Mouse (Mus musculus): ENCODE results near the gene Cpsf7. TPM values are rescaled to one million over a fixed set of nuclear protein-coding genes. Genes with fewer than 3 reads are reported as not detected.
"Not testable (repeated sequence)": the region's sequence is repeated elsewhere in the genome, so short reads cannot be mapped to it uniquely, and the experiment has no call there.

Cpsf7 gene
- polyA plus RNA-seq, 1 experiment from 2014 or later: 34.9 TPM

- H3K9ac ChIP-seq (ENCODE audit: low read length): no peak overlapping the region
- no peaks in the 10 kb centered on the region for H3K27me3 ChIP-seq (ENCODE audit: control insufficient read depth, insufficient read depth, low read length)
- H3K9me3 ChIP-seq (ENCODE audit: control insufficient read depth, low read length): no peaks in the 10 kb centered on the region
- no peak overlapping the region for H3K4me3 ChIP-seq (ENCODE audit: control insufficient read depth in 1 of 2, insufficient read depth in 1 of 2, low read depth in 1 of 2, low read length in 2 of 2)
- H3K27ac ChIP-seq (replicated peaks in 1 of 2; ENCODE audit: control insufficient read depth in 1 of 2, insufficient read depth in 1 of 2, low read depth in 2 of 2, low read length in 2 of 2): no peak overlapping the region
- no peak for ATAC-seq (ENCODE audit: insufficient number of reproducible peaks, insufficient read depth, low FRiP score, low read depth)
- H3K36me3 ChIP-seq (ENCODE audit: control insufficient read depth, insufficient read depth, low read length): peaks cover 77% of the 10 kb centered on the region
- no peak overlapping the region for H3K4me2 ChIP-seq (ENCODE audit: low read length)
- H3K4me1 ChIP-seq (ENCODE audit: control insufficient read depth in 2 of 2, insufficient read depth in 2 of 2, low read length in 2 of 2): peaks cover 0 to 16% of the 10 kb centered on the region in 2 experiments; a peak in 2 of 4 replicates
- 98% methylated on average over 1 of the region's 1 CpGs for WGBS
Observed at GRCm38 (mm10) chr19:10530082-10530481, 5.0 kb downstream of the Cpsf7 start.

DNA sequence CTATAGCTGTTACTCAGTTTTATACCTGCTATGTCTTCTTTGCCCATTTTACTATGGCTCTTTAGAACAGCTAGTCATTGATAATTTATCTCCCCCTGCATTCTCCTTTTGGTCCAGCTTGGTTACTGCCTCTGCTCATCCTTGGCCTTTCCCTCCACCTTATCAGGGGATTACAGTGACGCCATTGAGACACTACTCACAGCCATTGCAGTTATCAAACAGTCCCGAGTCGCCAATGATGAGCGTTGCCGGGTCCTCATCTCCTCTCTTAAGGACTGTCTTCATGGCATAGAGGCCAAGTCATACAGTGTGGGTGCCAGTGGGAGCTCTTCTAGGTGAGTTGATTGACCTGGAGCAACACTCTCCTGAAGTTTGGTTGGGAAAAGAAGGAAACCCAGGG is 14.4 kb downstream of the Cpsf7 start:
- Histone ChIP-seq H3K9ac (ENCODE audit: low read length) (no peak overlapping the region), H3K4me2 (ENCODE audit: low read length) (no peak overlapping the region), H3K27me3 (ENCODE audit: control insufficient read depth, insufficient read depth, low read length) (no peaks in the 10 kb centered on the region), H3K9me3 (ENCODE audit: control insufficient read depth, low read length) (no peaks in the 10 kb centered on the region), H3K36me3 (ENCODE audit: control insufficient read depth, insufficient read depth, low read length) (peaks cover 97% of the 10 kb centered on the region), H3K4me3 (ENCODE audit: control insufficient read depth in 1 of 2, insufficient read depth in 1 of 2, low read depth in 1 of 2, low read length in 2 of 2) (no peak overlapping the region), H3K4me1 (ENCODE audit: control insufficient read depth in 2 of 2, insufficient read depth in 2 of 2, low read length in 2 of 2) (no peaks in the 10 kb centered on the region), H3K27ac (replicated peaks in 1 of 2; ENCODE audit: control insufficient read depth in 1 of 2, insufficient read depth in 1 of 2, low read depth in 2 of 2, low read length in 2 of 2) (no peak overlapping the region)
- 84% methylated on average over 5 of the region's 5 CpGs for WGBS
- ATAC-seq (ENCODE audit: insufficient number of reproducible peaks, insufficient read depth, low FRiP score, low read depth): no peak

DNA sequence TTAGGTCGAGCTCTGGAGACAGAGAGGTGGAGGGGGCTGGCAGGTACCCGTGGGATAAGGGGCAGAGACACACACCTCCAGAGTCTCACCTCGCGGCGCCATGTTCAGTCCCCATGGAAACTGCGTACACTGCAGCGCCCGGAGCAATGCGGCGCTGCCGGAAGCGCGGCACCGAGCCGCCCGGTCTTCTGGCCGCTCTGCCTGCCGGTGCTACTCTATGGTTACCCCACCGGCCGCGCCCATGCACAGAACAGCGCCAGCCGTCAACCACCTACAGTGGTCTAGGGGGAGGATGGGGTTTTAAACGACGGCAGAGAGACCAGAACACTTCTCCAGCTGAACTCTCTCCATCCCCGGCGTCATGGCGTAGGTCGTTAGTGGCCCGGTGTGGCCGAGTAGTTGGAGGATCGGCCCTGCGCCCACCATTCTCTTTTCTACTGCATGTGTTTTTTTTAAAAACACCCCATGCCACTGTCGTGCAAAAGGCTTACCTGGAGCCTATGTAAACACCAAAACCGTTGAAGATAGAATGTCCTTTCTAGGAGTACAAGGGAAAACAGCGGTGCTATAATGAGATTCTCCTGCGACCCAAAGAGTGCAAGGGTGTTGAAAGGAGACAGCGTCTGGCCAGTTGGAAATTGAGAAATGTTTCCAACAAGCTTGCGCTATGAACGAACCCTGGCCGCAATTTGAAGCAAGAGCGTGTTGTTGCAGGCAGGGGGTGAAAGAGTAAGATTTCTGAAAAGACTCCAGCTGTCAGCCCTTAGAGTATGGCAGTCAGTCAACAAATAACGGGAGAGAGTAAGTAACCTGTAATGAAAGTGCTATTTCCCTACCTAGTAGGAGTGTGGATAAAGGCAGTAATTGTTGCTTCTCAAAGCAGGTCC is 30.8 kb downstream of the Cpsf7 start, which contains the start of gene Tmem216:
Tmem216 (minus strand) TSS at position 615 of the 887 bp plus-strand sequence.
- 1% methylated on average over 43 of the region's 43 CpGs for WGBS
- peaks cover 3 to 13% of the 10 kb centered on the region in 2 experiments for H3K4me1 ChIP-seq (ENCODE audit: control insufficient read depth in 2 of 2, insufficient read depth in 2 of 2, low read length in 2 of 2)
- H3K9me3 ChIP-seq (ENCODE audit: control insufficient read depth, low read length): no peaks in the 10 kb centered on the region
- H3K36me3 ChIP-seq (ENCODE audit: control insufficient read depth, insufficient read depth, low read length): peaks cover 32% of the 10 kb centered on the region
- peak; percentile 95 for ATAC-seq (ENCODE audit: insufficient number of reproducible peaks, insufficient read depth, low FRiP score, low read depth)
- peak within 1 kb of the TSS; percentile 69 to 76 for H3K4me3 ChIP-seq (ENCODE audit: control insufficient read depth in 1 of 2, insufficient read depth in 1 of 2, low read depth in 1 of 2, low read length in 2 of 2)
- peak within 1 kb of the TSS; percentile 76 for H3K9ac ChIP-seq (ENCODE audit: low read length)
- H3K4me2 ChIP-seq (ENCODE audit: low read length): peak within 1 kb of the TSS; percentile 82
- no peaks in the 10 kb centered on the region for H3K27me3 ChIP-seq (ENCODE audit: control insufficient read depth, insufficient read depth, low read length)
- H3K27ac ChIP-seq (replicated peaks in 1 of 2; ENCODE audit: control insufficient read depth in 1 of 2, insufficient read depth in 1 of 2, low read depth in 2 of 2, low read length in 2 of 2): peak within 1 kb of the TSS; percentile 51 to 83

GRCm38 (mm10) chr19:10557001-10557400 is 31.9 kb downstream of the Cpsf7 start:
- no peak for ATAC-seq (ENCODE audit: insufficient number of reproducible peaks, insufficient read depth, low FRiP score, low read depth)
- no peak overlapping the region for H3K4me2 ChIP-seq (ENCODE audit: low read length)
- 69% methylated on average over 2 of the region's 2 CpGs for WGBS

GRCm38 (mm10) chr19:10557430-10557829 is 32.4 kb downstream of the Cpsf7 start:
- H3K4me3 ChIP-seq (ENCODE audit: control insufficient read depth in 1 of 2, insufficient read depth in 1 of 2, low read depth in 1 of 2, low read length in 2 of 2): no peak overlapping the region
- no peaks in the 10 kb centered on the region for H3K27me3 ChIP-seq (ENCODE audit: control insufficient read depth, insufficient read depth, low read length)
- H3K4me1 ChIP-seq (ENCODE audit: control insufficient read depth in 2 of 2, insufficient read depth in 2 of 2, low read length in 2 of 2): peaks cover 16 to 26% of the 10 kb centered on the region in 2 experiments
- H3K36me3 ChIP-seq (ENCODE audit: control insufficient read depth, insufficient read depth, low read length): peaks cover 17% of the 10 kb centered on the region
- no peak overlapping the region for H3K4me2 ChIP-seq (ENCODE audit: low read length)
- H3K9ac ChIP-seq (ENCODE audit: low read length): no peak overlapping the region
- H3K27ac ChIP-seq (replicated peaks in 1 of 2; ENCODE audit: control insufficient read depth in 1 of 2, insufficient read depth in 1 of 2, low read depth in 2 of 2, low read length in 2 of 2): no peak overlapping the region
- H3K9me3 ChIP-seq (ENCODE audit: control insufficient read depth, low read length): no peaks in the 10 kb centered on the region
- no peak for ATAC-seq (ENCODE audit: insufficient number of reproducible peaks, insufficient read depth, low FRiP score, low read depth)
- 84% methylated on average over 2 of the region's 2 CpGs for WGBS

More at GRCm38 (mm10) chr19:10557001-10557400, 31.9 kb downstream of the Cpsf7 start:
- H3K27me3 ChIP-seq (ENCODE audit: control insufficient read depth, insufficient read depth, low read length): no peaks in the 10 kb centered on the region
- H3K9ac ChIP-seq (ENCODE audit: low read length): no peak overlapping the region
- no peaks in the 10 kb centered on the region for H3K9me3 ChIP-seq (ENCODE audit: control insufficient read depth, low read length)
- H3K27ac ChIP-seq (replicated peaks in 1 of 2; ENCODE audit: control insufficient read depth in 1 of 2, insufficient read depth in 1 of 2, low read depth in 2 of 2, low read length in 2 of 2): no peak overlapping the region
- H3K36me3 ChIP-seq (ENCODE audit: control insufficient read depth, insufficient read depth, low read length): peaks cover 21% of the 10 kb centered on the region
- H3K4me3 ChIP-seq (ENCODE audit: control insufficient read depth in 1 of 2, insufficient read depth in 1 of 2, low read depth in 1 of 2, low read length in 2 of 2): no peak overlapping the region
- peaks cover 12 to 21% of the 10 kb centered on the region in 2 experiments for H3K4me1 ChIP-seq (ENCODE audit: control insufficient read depth in 2 of 2, insufficient read depth in 2 of 2, low read length in 2 of 2)

- H3K4me2 ChIP-seq (ENCODE audit: low read length); H3K27me3 ChIP-seq (ENCODE audit: control insufficient read depth, insufficient read depth, low read length); ATAC-seq (ENCODE audit: insufficient number of reproducible peaks, insufficient read depth, low FRiP score, low read depth); H3K27ac ChIP-seq (replicated peaks in 1 of 2; ENCODE audit: control insufficient read depth in 1 of 2, insufficient read depth in 1 of 2, low read depth in 2 of 2, low read length in 2 of 2); H3K9me3 ChIP-seq (ENCODE audit: control insufficient read depth, low read length); H3K9ac ChIP-seq (ENCODE audit: low read length); H3K4me3 ChIP-seq (ENCODE audit: control insufficient read depth in 1 of 2, insufficient read depth in 1 of 2, low read depth in 1 of 2, low read length in 2 of 2): not testable (repeated sequence)
- Histone ChIP-seq H3K36me3 (ENCODE audit: control insufficient read depth, insufficient read depth, low read length) (peaks cover 12% of the 10 kb centered on the region; the same call in 1 of the 2 replicates), H3K4me1 (ENCODE audit: control insufficient read depth in 2 of 2, insufficient read depth in 2 of 2, low read length in 2 of 2) (peaks cover 17 to 27% of the 10 kb centered on the region in 2 experiments)
- 71% methylated on average over 4 of the region's 4 CpGs for WGBS
Observed at GRCm38 (mm10) chr19:10557837-10558375, 32.8 kb downstream of the Cpsf7 start.

GRCm38 (mm10) chr19:10560108-10560507 is 35.0 kb downstream of the Cpsf7 start:
- Histone ChIP-seq H3K4me2 (ENCODE audit: low read length) (no peak overlapping the region), H3K36me3 (ENCODE audit: control insufficient read depth, insufficient read depth, low read length) (no peaks in the 10 kb centered on the region), H3K9ac (ENCODE audit: low read length) (no peak overlapping the region), H3K4me1 (ENCODE audit: control insufficient read depth in 2 of 2, insufficient read depth in 2 of 2, low read length in 2 of 2) (peaks cover 17 to 23% of the 10 kb centered on the region in 2 experiments), H3K4me3 (ENCODE audit: control insufficient read depth in 1 of 2, insufficient read depth in 1 of 2, low read depth in 1 of 2, low read length in 2 of 2) (no peak overlapping the region), H3K27ac (replicated peaks in 1 of 2; ENCODE audit: control insufficient read depth in 1 of 2, insufficient read depth in 1 of 2, low read depth in 2 of 2, low read length in 2 of 2) (no peak overlapping the region), H3K27me3 (ENCODE audit: control insufficient read depth, insufficient read depth, low read length) (no peaks in the 10 kb centered on the region), H3K9me3 (ENCODE audit: control insufficient read depth, low read length) (no peaks in the 10 kb centered on the region)
- no peak for ATAC-seq (ENCODE audit: insufficient number of reproducible peaks, insufficient read depth, low FRiP score, low read depth)
- 33% methylated on average over 5 of the region's 5 CpGs for WGBS

All from heart, embryonic 14.5 days (tissue).